Mouse (Mus musculus) heart, postnatal 10 days (tissue): ENCODE data around the gene Myo10. TPM values are rescaled to one million over a fixed set of nuclear protein-coding genes. Genes with fewer than 3 reads are reported as not detected.

Experiments used
- DNase-seq, 2 experiments: peaks; one replicate each; pipeline ENCODE4 v3.0.0; 2021
- intact Hi-C: fragments of 180-260 bp; cut with DNase I; formaldehyde crosslinking; loops from one replicate; pipeline ENCODE4 v1.15.1; 2025
- total RNA-seq, 2 experiments: library from RNA; stranded (reverse); gene quantifications; 2 replicates each; pipeline ENCODE4 v1.2.3; 2021

Myo10 gene
- total RNA-seq, 2 experiments from 2014 or later: 52.7 to 61.1 TPM

DNA sequence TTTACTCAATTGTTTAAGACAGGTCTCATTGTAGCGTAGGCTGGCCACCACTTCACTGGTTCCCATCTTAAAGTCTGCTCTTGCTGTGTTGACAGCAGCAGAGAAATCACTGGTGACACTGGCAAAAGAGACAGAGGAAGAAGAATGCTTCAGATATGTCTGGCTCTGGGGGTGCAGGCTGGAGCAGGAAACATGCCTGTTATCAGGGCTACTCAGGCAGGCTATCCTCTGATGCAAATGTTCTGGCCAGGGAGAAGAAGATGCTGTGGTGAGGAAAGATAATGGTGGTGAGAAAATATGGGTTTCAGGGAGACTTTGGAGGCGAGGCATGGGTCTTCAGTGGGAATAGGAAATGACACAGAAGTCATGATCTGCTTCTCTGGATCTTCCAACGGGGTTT lies 13.6 kb upstream of the Myo10 start:
- DNase-seq: no peak
- intact Hi-C loops: no loop called here

DNA sequence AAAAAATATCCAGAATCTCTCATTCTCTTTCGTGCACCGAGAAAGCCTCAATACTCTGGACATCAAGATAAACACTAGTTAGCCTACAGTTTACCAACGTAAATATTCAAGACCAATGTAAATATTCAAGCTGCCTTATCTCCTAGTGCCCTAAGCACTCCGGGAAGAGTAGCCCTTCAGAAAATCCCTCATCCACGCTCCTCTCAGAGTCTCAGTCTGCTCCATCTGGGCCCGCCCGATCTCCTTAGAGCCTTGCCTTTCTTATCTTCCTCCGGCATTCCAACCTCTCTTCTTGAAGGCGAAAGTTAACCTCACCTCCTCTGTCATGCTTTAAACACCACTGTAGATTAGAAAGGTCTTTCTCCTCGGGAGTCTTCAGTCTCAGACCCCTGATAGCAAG lies 13.1 kb upstream of the Myo10 start:
- intact Hi-C loops: no loop called here

DNA sequence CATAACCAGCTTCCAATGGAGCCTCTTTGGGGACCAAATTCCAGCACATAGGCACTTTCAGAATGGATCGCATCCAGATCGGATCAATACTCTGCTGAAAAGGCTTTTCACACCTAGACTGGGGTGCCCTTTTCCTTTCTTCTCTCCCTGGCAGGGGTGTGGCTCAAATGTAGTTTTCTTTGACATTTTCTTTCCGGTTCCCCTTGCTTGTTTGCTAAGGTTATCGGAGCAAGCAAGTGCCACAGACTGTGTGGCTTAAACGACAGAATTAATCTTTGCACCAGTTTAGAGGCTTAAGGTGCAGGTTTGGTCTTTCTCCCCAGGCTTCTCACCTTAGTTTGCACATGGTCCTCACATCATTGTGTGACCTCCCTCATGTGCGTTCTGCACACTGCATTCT lies 11.1 kb upstream of the Myo10 start:
- DNase-seq: no peak
- intact Hi-C loops: no loop called here

More for the DNA sequence above, 13.1 kb upstream of the Myo10 start:
- DNase-seq: no peak

DNA sequence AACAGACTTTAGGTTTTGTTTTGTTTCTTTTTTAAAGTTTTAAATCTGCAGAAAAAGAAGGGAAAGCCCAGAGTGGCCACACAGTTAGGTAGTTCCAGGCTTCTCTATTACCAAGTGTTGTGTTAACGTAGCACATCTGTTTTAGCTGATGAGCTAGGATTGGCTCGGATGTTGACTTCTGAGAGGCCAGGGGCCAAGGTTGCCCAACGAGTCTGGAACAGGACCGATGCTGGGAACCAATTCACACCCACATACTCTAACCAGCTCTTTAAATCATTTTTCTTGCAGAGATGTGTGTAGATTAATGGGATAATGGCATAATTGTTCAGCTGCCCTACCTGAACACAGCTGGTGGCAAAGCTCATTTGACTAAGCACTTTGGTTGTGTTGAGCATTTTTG lies 1.8 kb upstream of the Myo10 start:
- no peak for DNase-seq
- intact Hi-C loops: loop anchor here (2.0 to 5.0 kb wide), 3 partner anchors 38 to 97 kb away; no protein-coding TSS in a partner anchor

DNA sequence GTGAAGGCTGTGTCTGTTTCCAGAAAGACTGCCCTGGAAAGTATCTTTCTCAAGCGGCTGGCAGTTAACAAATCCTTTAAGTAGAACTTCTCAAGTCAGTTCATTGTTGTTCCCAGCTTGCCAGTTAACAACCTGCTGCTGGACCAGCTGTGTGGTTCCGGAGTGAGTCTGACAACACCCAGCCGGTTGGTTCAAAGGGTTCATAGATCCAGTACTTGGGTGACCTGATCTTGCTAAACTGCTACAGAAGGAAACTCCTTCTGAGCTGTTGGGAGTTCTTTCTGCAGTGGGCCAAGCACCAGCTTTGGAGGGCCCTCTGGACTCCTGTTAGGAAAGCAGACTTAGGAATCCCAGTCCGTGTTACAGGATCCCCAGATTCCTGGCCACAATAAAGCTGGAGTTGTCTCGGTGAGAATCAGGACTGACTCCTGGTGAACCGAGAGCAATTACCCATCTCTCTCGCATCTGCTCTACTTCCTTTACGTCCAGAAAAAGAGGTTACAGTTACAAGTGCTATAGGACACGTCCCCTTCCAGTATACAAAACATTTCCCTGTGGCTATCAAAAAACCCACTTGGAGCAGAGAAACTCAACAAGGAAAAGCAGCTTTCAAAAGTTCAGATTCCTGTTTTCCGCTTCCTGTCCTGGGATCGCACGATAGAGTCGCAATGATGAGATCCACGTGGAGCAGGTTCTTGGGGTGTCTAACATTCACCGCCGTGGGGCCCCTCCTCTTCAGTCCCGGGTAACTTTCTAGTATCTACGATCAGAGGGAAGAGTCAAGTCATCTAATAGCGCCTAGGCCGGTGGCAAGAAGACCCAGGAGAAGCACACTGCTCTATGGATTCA lies 750 bp upstream of the Myo10 start:
- intact Hi-C loops: loop anchor here (2.0 to 5.0 kb wide), 4 partner anchors 15 to 96 kb away; no protein-coding TSS in a partner anchor
- DNase-seq: no peak

DNA sequence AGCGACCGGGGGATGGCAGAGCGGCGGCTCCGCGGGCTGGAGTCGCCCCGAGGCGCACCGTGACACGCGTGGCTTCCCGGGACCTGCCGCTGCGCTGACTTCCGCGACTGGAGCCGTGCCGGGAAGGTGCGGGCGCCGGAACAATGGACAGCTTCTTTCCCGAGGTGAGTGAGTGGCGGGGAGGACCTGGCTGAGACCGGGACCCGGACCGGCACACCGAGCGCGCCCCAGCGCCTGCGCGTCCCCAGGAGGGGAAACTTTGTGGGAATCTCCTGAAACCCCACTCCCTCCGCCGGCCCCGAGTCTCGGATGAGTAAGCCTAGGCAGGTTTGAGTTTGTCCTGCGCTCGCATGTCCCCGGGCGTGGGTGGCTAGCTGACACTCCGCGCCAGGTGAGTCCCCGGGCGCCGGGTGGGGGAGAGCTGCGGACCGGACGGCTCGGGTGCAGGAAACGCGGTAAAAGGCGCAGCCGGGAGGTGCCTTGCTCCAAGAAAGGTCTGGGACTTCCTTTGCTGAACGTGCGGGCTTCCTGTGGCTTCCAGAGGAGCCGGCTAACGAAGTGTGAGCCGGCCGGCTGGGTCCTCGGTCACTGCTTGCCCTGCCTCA lies 644 bp downstream of the Myo10 start:
- peak; percentile 72 to 74 for DNase-seq

DNA sequence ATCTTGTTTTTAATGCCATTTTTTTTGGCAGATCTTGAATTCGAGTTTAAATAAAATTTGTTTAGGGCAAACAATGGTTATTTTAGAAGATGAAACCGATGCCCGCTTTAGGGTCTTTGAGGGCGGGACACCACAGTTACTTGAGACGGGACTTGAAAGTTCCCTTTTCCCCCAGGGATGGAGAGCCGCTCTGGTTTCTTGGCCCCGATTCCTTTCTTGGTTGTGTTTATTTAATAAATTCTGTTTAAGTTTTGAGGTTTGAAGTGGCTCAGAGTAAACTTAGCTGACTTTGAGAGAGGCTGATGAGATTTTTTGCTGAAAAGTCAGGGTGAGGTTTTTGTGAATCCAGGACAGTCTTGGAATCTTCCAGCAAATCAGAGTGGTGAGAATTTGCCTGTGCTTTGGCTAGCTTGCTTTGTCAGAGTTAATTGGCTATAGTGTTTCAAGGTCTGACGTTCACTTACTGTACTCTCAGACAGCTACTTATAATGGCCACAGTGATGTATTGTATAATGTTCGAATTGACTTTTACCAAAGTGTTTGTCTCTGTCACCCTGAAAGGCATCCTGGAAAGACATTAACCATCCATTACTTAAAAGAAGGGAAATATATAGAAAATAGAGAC lies 1.3 kb downstream of the Myo10 start:
- intact Hi-C loops: loop anchor here (1.0 to 5.0 kb wide), 5 partner anchors 13 to 184 kb away; no protein-coding TSS in a partner anchor
- DNase-seq: no peak

More for the DNA sequence above, 644 bp downstream of the Myo10 start:
- intact Hi-C loops: loop anchor here (1.0 to 5.0 kb wide), 4 partner anchors 14 to 184 kb away; no protein-coding TSS in a partner anchor

DNA sequence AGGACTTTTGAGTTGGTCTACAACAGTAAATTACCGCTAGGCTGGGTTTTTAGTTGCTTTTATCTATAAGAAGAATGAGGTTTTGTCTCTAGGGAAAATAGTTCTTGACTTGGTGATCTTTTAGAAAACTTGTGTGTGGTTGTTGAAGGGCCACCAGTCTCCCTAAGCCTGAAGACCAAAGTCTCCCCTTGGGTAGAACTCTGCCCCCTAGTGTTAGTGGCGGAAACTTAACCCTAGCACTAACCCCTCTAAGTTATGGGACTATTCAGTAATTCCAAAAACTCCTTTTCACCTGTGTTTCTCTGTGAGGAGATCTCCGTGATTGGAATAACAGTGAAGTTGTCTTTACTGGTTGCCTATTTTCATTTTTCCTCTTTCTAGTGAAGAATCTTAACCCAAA lies 1.9 kb downstream of the Myo10 start:
- DNase-seq: peak; percentile 43 to 55
- intact Hi-C loops: loop anchor here (2.0 to 5.0 kb wide), 3 partner anchors 87 to 137 kb away; no protein-coding TSS in a partner anchor

DNA sequence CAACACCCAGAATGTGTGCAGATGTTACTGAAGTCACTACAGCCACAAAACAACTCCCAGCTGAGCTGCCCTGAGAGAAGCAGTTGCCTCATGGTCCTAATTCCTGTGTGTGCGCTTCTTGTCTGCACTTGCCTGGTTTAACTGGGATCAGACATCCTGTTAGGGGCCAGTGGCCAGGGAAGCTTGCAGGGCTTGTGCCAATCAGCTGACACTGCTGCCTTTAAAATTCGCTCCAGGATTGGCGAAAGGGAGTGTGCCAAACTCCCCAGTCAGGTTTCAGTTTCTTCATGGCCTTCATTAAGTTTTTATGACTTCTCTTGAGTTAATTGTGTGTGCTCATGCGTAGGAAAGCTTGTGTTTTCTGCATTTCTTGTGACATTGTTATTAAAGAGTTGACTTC lies 3.1 kb downstream of the Myo10 start:
- peak in 1 of 2 experiments; percentile 34 for DNase-seq
- intact Hi-C loops: loop anchor here (2.0 kb wide), 1 partner anchor 139 kb away; no protein-coding TSS in a partner anchor

DNA sequence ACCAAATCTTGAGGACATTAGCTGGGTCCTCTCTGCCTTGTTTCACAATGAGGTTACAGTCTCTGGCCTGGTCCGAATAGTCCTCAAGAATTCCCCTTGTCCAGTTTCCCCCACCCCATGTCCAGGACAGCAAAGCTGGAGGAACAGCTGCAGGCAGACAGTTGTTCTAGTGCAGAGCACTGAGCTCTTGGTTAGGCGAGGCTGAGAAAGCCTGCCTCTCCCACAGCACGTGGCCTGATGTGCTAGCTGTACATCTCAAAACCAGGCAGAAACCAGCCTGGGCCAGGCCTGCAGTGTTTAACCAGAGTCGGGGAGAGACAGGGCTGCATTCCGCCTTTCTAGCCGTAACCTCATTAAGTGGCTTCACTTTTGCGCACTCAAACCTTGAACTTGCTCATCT lies 4.7 kb downstream of the Myo10 start:
- intact Hi-C loops: no loop called here
- no peak for DNase-seq

DNA sequence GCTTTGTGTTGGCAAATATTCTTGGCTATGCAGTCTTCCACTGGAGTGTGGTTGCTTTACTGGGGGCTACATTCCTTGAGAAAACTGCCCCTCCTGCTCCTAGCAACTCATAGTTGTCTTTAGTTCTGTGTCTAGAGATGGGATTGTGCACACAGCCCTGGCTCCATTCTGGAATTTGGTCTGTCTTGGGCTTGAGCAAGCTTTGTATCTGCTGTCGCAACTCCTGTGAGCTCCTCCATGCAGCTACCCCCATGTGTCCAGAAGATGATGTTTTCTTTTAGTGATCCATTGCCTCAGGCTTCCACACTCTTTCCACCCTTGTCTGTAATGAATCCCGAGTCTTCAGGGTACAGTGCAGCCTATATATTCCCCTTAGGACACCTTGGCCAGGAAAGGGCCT lies 5.9 kb downstream of the Myo10 start:
- intact Hi-C loops: no loop called here
- no peak for DNase-seq

DNA sequence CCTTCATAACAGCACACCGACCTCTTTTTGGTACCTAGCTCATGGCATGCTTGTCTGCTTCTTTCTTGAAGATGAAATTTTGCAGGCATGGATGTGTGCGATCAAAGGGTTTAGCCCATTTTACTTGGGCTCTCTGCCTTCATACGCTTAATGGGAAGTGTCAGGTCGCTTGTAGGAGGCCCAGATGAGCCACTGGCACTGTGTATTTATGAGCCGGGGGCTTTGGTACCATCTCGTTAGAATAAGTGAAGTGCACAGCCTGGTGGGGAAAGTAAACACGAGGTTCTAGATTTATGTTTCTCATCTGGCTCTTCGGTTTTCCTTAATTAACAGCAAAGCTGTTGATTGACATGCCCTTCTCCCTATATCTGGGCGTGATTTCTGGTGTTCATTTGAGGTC lies 8.4 kb downstream of the Myo10 start:
- no peak for DNase-seq
- intact Hi-C loops: no loop called here

DNA sequence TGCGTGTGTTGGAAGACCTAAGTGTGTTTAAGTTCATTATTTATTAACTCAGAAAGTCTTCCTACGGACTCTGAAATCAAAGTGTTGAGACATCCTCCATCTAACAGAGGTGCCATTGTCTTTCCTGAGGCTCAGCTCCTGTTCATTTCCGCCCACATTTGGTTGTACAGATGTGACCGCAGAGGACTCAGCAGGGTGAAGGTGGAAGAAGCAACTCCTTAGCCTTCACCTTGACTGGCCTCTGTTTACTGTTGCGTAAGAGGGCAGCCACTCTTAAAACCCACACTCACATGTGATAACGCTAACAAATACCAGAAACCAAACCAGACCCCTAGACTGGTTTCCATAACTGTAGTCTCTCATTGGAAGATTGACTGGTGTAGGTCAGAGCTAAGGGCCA lies 9.0 kb downstream of the Myo10 start:
- no peak for DNase-seq

DNA sequence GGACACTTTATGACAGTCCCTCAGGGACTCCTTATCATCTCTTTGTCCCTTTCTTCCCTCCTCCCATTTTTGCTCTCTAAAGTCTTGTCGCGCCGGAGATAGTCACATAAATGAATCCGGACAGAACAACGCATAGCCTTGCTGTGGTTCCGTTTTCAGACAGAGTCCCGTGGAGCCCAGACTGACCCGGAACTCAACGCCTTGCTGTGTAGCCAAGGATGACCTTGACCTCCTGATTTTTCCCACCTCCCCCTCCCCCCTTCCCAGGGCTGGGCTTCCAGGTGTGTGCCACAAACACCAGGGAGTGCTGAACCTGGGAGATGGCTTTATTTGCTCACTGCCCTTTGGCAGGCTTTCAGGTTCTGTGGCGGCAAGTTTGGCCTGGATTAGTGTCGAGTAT lies 10.6 kb downstream of the Myo10 start:
- intact Hi-C loops: no loop called here
- peak in 1 of 2 experiments; percentile 31 for DNase-seq

More for the DNA sequence above, 9.0 kb downstream of the Myo10 start:
- intact Hi-C loops: no loop called here

DNA sequence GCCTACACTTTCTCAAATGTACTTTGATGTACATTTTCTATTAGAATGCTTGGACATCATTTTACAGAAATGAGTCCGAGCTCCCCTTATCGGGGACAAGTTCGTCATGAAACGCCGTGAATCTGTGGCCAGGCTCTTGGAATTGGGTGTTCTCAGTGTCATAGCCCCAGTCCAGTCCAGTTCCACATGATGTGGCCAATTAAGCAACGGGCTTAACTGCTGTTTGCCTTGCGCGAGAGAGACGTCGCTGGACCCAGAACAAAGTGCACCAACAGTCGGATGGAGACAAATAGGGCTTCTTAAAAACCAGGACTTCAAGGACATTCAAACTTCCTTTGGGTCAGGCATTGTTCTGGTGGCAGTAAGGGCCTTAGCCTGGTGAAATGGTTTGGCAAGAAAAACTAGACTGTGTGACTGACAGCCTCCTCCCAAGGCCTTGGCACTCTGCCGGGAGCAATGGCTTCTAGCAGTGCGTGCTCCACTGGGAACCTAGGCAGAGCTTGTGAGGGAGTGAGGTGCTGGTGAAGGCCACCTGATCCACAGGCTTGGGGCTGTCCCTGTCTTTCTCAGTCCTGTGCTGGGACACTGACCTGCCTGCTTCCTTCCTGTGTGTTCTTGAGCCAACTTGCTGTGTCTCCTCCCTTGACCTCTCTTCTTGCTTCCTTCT lies 11.5 kb downstream of the Myo10 start:
- intact Hi-C loops: no loop called here
- peak; percentile 53 to 62 for DNase-seq

DNA sequence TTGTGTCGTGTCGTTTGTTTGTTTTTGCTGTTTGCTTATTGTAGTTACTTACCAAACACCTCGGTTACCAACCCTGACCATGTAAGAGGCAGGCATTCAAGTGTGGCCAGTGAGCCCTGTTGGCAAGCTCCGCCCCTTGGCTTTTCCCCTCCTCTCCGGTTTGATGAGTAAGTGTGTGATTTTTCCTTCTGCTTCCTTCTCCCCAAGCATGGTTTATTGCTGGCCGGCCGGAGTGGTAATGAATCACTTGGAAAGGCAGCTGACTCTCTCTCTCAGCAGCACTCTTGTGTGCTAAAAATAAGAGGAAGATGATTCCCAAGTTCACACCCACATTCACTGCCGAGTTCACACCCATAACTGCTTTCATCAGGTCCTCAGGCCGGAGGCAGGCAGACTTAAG lies 15.4 kb downstream of the Myo10 start:
- intact Hi-C loops: loop anchor here (2.0 kb wide), 1 partner anchor 15 kb away; the partner anchor contains the start of gene Myo10
- DNase-seq: peak; percentile 57 to 61

DNA sequence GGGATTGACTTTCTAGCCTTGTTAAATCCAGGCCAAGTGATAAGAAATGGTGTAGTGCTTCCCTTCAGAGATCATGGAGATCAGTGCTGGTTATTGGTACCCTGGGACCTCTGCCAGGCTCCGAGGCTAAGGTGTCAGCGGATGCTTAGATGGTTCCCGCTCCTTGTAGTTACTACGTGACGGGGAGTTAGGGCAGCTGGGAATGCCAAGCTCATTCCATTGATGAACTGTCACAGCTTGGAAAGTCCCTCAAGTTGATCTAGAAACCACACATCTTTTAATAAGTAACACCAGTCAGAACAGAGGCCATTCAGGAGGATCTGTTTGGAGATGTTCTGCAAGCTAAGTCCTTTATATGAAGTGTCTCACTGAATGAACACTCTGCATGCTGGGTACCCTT lies 16.9 kb downstream of the Myo10 start:
- DNase-seq: no peak
- intact Hi-C loops: no loop called here

DNA sequence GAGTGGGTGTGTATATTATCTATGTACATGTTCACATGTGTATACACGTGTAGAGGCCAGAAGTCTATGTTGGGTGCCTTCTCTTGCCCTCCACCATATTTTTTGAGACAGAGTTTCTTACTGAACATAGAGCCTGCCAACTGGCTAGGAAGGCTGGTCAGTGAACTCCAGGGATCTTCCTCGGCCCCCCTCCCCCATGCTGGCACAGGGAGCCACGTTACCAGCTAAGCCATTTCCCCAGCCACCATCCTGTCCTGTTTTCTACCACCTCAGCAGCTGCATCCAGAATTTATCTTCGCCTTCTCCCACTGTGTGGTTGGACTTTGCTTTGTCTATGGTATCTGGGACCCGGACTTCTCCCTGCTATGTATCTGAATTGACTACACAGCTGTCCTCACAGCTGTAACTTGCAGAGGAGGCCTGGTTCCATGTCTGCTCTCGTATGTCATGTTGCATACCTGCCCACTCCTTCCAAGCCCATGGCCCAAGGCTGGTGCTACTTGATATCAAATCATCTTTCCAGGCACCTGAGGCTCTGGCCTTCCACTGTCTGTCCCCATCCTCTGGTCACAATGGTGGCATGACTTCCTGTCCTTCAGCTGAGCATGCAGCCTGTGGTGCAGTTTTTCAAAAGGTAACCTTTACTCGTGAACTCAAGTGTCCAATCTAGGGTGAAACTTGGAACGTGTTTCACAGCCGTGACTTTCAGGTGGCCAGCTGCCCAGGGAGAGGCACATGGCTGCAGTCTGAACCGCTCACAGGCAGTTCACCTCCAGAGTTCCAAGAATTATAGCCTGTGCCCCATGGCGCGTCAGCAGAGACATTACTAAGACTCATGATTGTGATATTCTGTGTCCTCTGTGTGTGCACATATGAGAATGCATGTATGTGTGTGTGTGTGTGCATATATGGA lies 18.8 kb downstream of the Myo10 start:
- peak; percentile 68 to 74 for DNase-seq
- intact Hi-C loops: no loop called here

DNA sequence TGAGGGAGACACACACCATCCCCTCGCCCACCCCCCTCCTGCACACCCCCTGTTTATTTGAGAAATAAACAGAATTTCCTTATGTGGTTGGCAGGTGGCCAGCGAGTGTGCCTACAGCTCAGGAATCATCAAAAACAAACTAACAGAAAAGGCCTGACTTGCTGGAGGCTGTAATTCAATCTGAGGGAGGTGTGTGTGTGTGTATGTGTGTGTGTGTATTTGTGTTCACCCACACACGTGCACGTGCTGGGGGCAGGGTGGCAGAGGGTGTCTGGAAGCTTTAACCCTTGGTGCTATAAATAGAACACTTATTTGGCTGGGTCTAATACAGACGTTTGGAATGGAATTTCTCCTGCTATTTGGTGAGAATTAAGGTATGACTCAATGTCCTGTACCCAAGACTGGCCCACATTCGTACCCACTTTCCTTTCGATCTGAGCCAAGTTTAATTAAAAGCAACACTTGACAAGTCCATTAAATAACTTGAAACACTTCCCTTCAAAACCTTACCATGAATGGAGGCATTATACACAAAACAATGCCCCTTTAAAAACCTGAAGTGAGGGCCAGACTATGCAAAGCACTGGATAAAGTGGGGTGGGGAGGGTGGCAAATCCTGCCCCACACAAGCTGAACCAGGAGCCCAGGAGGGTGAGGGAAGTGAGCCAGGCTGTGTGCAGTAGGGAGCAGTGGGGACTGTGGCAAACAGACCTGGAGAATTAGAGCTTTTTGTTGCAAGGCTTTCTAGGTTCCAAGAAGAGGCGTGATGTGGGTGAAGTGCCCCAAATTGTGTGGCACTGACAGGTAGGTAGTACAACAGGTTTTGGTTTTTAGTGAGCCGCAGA lies 20.1 kb downstream of the Myo10 start:
- peak; percentile 35 to 55 for DNase-seq
- intact Hi-C loops: no loop called here
